Mouse (Mus musculus) kidney, adult 2 months (tissue): Measurements from ENCODE around the gene Hk2. TPM values are rescaled to one million over a fixed set of nuclear protein-coding genes. Genes with fewer than 3 reads are reported as not detected.

ENCODE experiments used
- DNase-seq: peaks from one replicate; pipeline ENCODE4 v3.0.0; 2021
- H3K27ac ChIP-seq: fragments of 200-500 bp; 2 replicates; pipeline ENCODE4 v1.5.1; 2012; ENCODE audit warnings: low read depth, low read length, control low read depth, inconsistent platforms; ENCODE audit not compliant: insufficient read depth
- H3K27me3 ChIP-seq: fragments of 200-500 bp; replicated peaks from 2 replicates; pipeline ENCODE4 v1.6.1; 2012; ENCODE audit warnings: mild to moderate bottlenecking, moderate library complexity, low read length, inconsistent platforms; ENCODE audit not compliant: control insufficient read depth, insufficient read depth
- H3K36me3 ChIP-seq: fragments of 200-500 bp; 2 replicates; pipeline ENCODE4 v1.6.1; 2012; ENCODE audit warnings: mild to moderate bottlenecking, moderate library complexity, low read length, inconsistent platforms; ENCODE audit not compliant: control insufficient read depth, insufficient read depth
- H3K4me1 ChIP-seq: fragments of 200-500 bp; 2 replicates; pipeline ENCODE4 v1.6.1; 2011; ENCODE audit warnings: low read length; ENCODE audit not compliant: control insufficient read depth, insufficient read depth
- H3K4me3 ChIP-seq: fragments of 200-500 bp; 2 replicates; pipeline ENCODE4 v1.5.1; 2011; ENCODE audit warnings: mild to moderate bottlenecking, low read depth, low read length, control low read depth; ENCODE audit not compliant: insufficient read depth
- CTCF ChIP-seq: fragments of 200-500 bp; conservative IDR thresholded peaks from 2 replicates; pipeline ENCODE4 v1.5.1; 2011; ENCODE audit warnings: low read depth, mild to moderate bottlenecking, control low read depth, low read length, moderate library complexity, mixed read lengths; ENCODE audit not compliant: insufficient read depth, insufficient read length
- POLR2A ChIP-seq: fragments of 200-500 bp; IDR thresholded peaks from one replicate; pipeline ENCODE4 v1.6.1; 2011; ENCODE audit warnings: low read depth, low read length, control low read depth
- WGBS: fragments of 180-500 bp; shearing (Covaris S2); methylation state at CpG from one replicate; pipeline ENCODE4 v1.1.7; 2018; 5-methylcytosine and 5-hydroxymethylcytosine counted together
- polyA plus RNA-seq: library from polyadenylated mRNA; depleted of rRNA; stranded (reverse); fragments of >200 nt; gene quantifications from 2 replicates; pipeline ENCODE4 v1.2.3, GENCODE M21; 2012

Gene Hk2
- polyA plus RNA-seq, 1 experiment: 6.1 TPM

- no peak overlapping the region for H3K27ac ChIP-seq
- TF ChIP-seq POLR2A (no peak), CTCF (no peak)
- no peak for DNase-seq
- H3K27me3 ChIP-seq: 0 out of 2 replicates have a peak, but pooled peaks cover 2% of the 10 kb centered on the region
- H3K4me1 ChIP-seq: 0 out of 2 replicates have a peak, but pooled peaks cover 6% of the 10 kb centered on the region
- H3K4me3 ChIP-seq: no peak overlapping the region
- H3K36me3 ChIP-seq: no peaks in the 10 kb centered on the region
- 80% methylated on average over 3 of the region's 3 CpGs for WGBS
These were observed 4.0 kb downstream of the Hk2 start for GRCm38 (mm10) chr6:82770286-82770685.

- Histone ChIP-seq H3K4me3 (no peak overlapping the region), H3K27me3 (0 out of 2 replicates have a peak, but pooled peaks cover 2% of the 10 kb centered on the region), H3K36me3 (no peaks in the 10 kb centered on the region), H3K4me1 (0 out of 2 replicates have a peak, but pooled peaks cover 6% of the 10 kb centered on the region), H3K27ac (no peak overlapping the region)
- DNase-seq: no peak
- TF ChIP-seq CTCF: no peak
- no peak for TF ChIP-seq POLR2A
- WGBS: 44% methylated on average over 5 of the region's 5 CpGs
These were observed 4.5 kb downstream of the Hk2 start for GRCm38 (mm10) chr6:82769704-82770103.

GRCm38 (mm10) chr6:82767734-82768586 lies 6.3 kb downstream of the Hk2 start:
- DNase-seq: no peak
- 87% methylated on average over 12 of the region's 12 CpGs for WGBS
- H3K4me1 ChIP-seq: 0 out of 2 replicates have a peak, but pooled peaks cover 4% of the 10 kb centered on the region

GRCm38 (mm10) chr6:82766636-82767035 lies 7.6 kb downstream of the Hk2 start:
- Histone ChIP-seq H3K36me3 (no peaks in the 10 kb centered on the region), H3K4me3 (no peak overlapping the region), H3K27me3 (no peaks in the 10 kb centered on the region), H3K27ac (no peak overlapping the region), H3K4me1 (no peaks in the 10 kb centered on the region)
- 78% methylated on average over 4 of the region's 4 CpGs for WGBS
- TF ChIP-seq POLR2A: no peak
- no peak for TF ChIP-seq CTCF
- no peak for DNase-seq

More at GRCm38 (mm10) chr6:82767734-82768586, 6.3 kb downstream of the Hk2 start:
- no peaks in the 10 kb centered on the region for H3K36me3 ChIP-seq
- H3K4me3 ChIP-seq: no peak overlapping the region
- no peak for TF ChIP-seq POLR2A
- no peak for TF ChIP-seq CTCF
- 0 out of 2 replicates have a peak, but pooled peaks cover 1% of the 10 kb centered on the region for H3K27me3 ChIP-seq
- H3K27ac ChIP-seq: no peak overlapping the region

- H3K4me1 ChIP-seq: no peaks in the 10 kb centered on the region
- DNase-seq: no peak
- H3K36me3 ChIP-seq: no peaks in the 10 kb centered on the region
- 95% methylated on average over 2 of the region's 2 CpGs for WGBS
- no peak for TF ChIP-seq POLR2A
- TF ChIP-seq CTCF: no peak
- H3K27me3 ChIP-seq: no peaks in the 10 kb centered on the region
- no peak overlapping the region for H3K4me3 ChIP-seq
- H3K27ac ChIP-seq: no peak overlapping the region
These were observed 9.0 kb downstream of the Hk2 start for GRCm38 (mm10) chr6:82765261-82765660.

GRCm38 (mm10) chr6:82763871-82764503 lies 10.3 kb downstream of the Hk2 start:
- 61% methylated on average over 9 of the region's 9 CpGs for WGBS
- Histone ChIP-seq H3K4me3 (no peak overlapping the region), H3K27me3 (no peaks in the 10 kb centered on the region), H3K36me3 (no peaks in the 10 kb centered on the region), H3K27ac (no peak overlapping the region), H3K4me1 (no peaks in the 10 kb centered on the region)
- no peak for TF ChIP-seq POLR2A
- TF ChIP-seq CTCF: no peak
- no peak for DNase-seq

- TF ChIP-seq CTCF: no peak
- TF ChIP-seq POLR2A: no peak
- Histone ChIP-seq H3K4me3 (no peak overlapping the region), H3K4me1 (no peaks in the 10 kb centered on the region), H3K27ac (no peak overlapping the region), H3K36me3 (no peaks in the 10 kb centered on the region), H3K27me3 (no peaks in the 10 kb centered on the region)
- 81% methylated on average over 2 of the region's 2 CpGs for WGBS
- DNase-seq: no peak
These were observed 11.5 kb downstream of the Hk2 start for GRCm38 (mm10) chr6:82762728-82763127.
